Mouse (Mus musculus) CD8-positive naive resting alpha-beta T cell, adult 2 months (primary cell): Measurements from ENCODE around the gene Mtus2.
A peak's percentile ranks its signal among the peaks of the same experiment; 100 is the strongest.

Experiments
- DNase-seq, 2 experiments: peaks; one replicate each; pipeline ENCODE4 v3.0.0; 2022; ENCODE audit warnings: low read depth in 2 of 2, low spot score in 2 of 2

Gene Mtus2

GRCm38 (mm10) chr5:148331926-148332621, 375.0 kb downstream of the Mtus2 start:
- DNase-seq, result no peak

GRCm38 (mm10) chr5:148332622-148332974, 375.5 kb downstream of the Mtus2 start:
- DNase-seq, result peak; percentile 21 to 62

GRCm38 (mm10) chr5:148339126-148339525, 382.0 kb downstream of the Mtus2 start:
- no peak for DNase-seq

- peak in 1 of 2 experiments; percentile 11 for DNase-seq
Observed at GRCm38 (mm10) chr5:148342061-148342741, 385.1 kb downstream of the Mtus2 start.

GRCm38 (mm10) chr5:148344374-148344773, 387.3 kb downstream of the Mtus2 start:
- no peak for DNase-seq

GRCm38 (mm10) chr5:148346543-148346942, 389.4 kb downstream of the Mtus2 start:
- no peak for DNase-seq

- no peak for DNase-seq
Observed at GRCm38 (mm10) chr5:148348153-148348552, 391.0 kb downstream of the Mtus2 start.

- no peak for DNase-seq
Observed at GRCm38 (mm10) chr5:148349327-148350011, 392.3 kb downstream of the Mtus2 start.

GRCm38 (mm10) chr5:148353429-148353828, 396.3 kb downstream of the Mtus2 start:
- DNase-seq, result no peak

GRCm38 (mm10) chr5:148354536-148354935, 397.4 kb downstream of the Mtus2 start:
- DNase-seq, result no peak

- no peak for DNase-seq
Observed at GRCm38 (mm10) chr5:148355822-148356221, 398.7 kb downstream of the Mtus2 start.

- no peak for DNase-seq
Observed at GRCm38 (mm10) chr5:148357168-148357567, 400.0 kb downstream of the Mtus2 start.

- DNase-seq, result no peak
Observed at GRCm38 (mm10) chr5:148359131-148359530, 402.0 kb downstream of the Mtus2 start.

GRCm38 (mm10) chr5:148360922-148361758, 404.0 kb downstream of the Mtus2 start:
- DNase-seq, result no peak

GRCm38 (mm10) chr5:148361759-148362010, 404.6 kb downstream of the Mtus2 start:
- DNase-seq, result no peak

- no peak for DNase-seq
Observed at GRCm38 (mm10) chr5:148362296-148362695, 405.2 kb downstream of the Mtus2 start.

GRCm38 (mm10) chr5:148363441-148364113, 406.5 kb downstream of the Mtus2 start:
- no peak for DNase-seq
